Mouse (Mus musculus): Measurements from ENCODE around the gene Art2b. TPM values are rescaled to one million over a fixed set of nuclear protein-coding genes. Genes with fewer than 3 reads are reported as not detected.

Gene Art2b
- polyA plus RNA-seq (2015; fragmentation: Illumina TruSeq; extraction: RNeasy Lipid Tissue Mini Kit (QIAGEN cat#74804); ENCODE audit: insufficient read depth, low replicate concordance), result 32.3 TPM

DNA sequence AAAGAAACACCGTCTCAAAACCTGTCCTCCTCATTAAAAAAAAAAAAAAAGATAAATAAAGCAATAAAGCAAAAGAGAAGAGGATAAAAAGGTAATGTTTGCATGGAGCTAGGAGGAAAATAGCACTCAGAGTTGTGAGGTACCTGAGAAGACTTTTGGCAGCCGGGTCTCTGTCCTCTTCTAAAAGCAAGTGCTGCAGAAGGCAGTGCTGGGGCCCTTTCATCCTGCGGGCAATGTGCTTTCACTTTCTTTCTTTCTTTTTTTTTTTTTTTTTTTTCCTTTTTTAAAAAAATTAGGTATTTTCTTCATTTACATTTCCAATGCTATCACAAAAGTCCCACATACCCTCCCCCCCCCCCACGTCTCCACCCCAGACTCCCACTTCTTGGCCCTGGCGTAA, at the start of gene Art2b:
TSS of gene Art2b (minus strand) at position 193 of the 400 bp plus-strand sequence.

Other genes starting within 250 kb of the Art2b start
- 59.7 TPM for gene Arap1, start 237.5 kb downstream of the Art2b start, polyA plus RNA-seq (2015; fragmentation: Illumina TruSeq; extraction: RNeasy Lipid Tissue Mini Kit (QIAGEN cat#74804); ENCODE audit: insufficient read depth, low replicate concordance)
- not detected for gene Gm45837, start 174.7 kb downstream of the Art2b start, polyA plus RNA-seq (2015; fragmentation: Illumina TruSeq; extraction: RNeasy Lipid Tissue Mini Kit (QIAGEN cat#74804); ENCODE audit: insufficient read depth, low replicate concordance)
- gene Pde2a, start 163.9 kb downstream of the Art2b start, polyA plus RNA-seq (2015; fragmentation: Illumina TruSeq; extraction: RNeasy Lipid Tissue Mini Kit (QIAGEN cat#74804); ENCODE audit: insufficient read depth, low replicate concordance), result 38.7 TPM
- 10.1 TPM for gene Clpb, start 78.0 kb upstream of the Art2b start, polyA plus RNA-seq (2015; fragmentation: Illumina TruSeq; extraction: RNeasy Lipid Tissue Mini Kit (QIAGEN cat#74804); ENCODE audit: insufficient read depth, low replicate concordance)
- not detected for gene Phox2a, start 232.7 kb upstream of the Art2b start, polyA plus RNA-seq (2015; fragmentation: Illumina TruSeq; extraction: RNeasy Lipid Tissue Mini Kit (QIAGEN cat#74804); ENCODE audit: insufficient read depth, low replicate concordance)